7 mouse cellular contexts compared by ENCODE assay signal in the genomic region with DNA sequence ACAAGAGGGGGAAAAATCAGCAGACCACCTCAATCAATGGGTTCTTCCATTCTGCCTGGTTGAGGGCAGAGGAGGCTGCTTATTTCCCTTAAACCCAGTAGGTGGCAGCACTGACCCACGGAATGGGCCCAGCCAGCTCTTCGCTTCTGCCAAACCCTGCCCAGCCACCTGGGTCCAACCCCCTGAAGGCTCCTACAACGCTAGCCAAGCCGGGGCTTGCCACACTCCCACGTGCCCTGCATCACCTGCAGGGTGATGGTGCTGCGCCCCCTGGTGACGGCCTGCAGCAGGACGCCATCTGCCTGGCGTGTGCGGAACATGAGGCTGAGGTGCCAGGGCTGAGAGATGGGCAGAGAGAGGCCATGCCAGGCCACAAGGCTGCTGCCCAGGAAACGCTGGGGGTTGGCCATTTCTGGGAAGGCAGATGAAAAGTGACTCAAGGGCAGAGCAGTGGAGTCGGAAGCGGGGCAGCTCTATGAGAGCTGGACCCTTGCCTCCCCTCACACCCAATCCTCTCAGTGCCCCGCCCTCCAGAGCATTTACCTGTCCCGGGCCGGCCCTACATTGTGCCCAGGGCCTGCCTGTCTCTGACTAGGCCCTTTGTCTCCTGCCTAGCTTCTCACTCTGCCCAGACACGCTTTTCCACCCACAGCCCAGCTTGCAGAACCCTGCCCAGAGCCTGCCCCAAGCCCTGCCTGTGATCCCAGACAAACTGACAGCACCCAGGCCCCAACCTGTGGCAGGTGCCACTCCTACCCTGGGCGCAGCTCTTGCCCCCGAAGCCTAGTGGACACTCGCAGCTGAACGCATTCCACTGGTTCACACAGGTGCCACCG. TPM values are rescaled to one million over a fixed set of nuclear protein-coding genes. Genes with fewer than 3 reads are reported as not detected.
DNase-seq lines count a peak whose midpoint lies in the region; ATAC-seq and TF ChIP-seq lines count a peak whose summit lies in the region.

No protein-coding gene starts in this region.

- peak overlapping the region; percentile 15 for H3K4me3 ChIP-seq in embryonic facial prominence, embryonic 10.5 days
- no peak overlapping the region for H3K4me3 ChIP-seq in intestine, postnatal 0 days (ENCODE audit: low read depth, low read length)
- no peak overlapping the region for H3K4me3 ChIP-seq in limb, embryonic 11.5 days (ENCODE audit: low read depth, low read length)
- no peak overlapping the region for H3K4me3 ChIP-seq in midbrain, embryonic 14.5 days (replicated peaks; ENCODE audit: low read depth, low read length)

- peak; percentile 97 for ATAC-seq in granulocyte monocyte progenitor cell, adult 5-6 weeks (replicated peaks; ENCODE audit: poor library complexity, severe bottlenecking)
- peak; percentile 94 for ATAC-seq in intestine, postnatal 0 days
- peak; percentile 86 for ATAC-seq in limb, embryonic 11.5 days (ENCODE audit: insufficient number of reproducible peaks, low FRiP score, low TSS enrichment, low read depth)
- ATAC-seq in midbrain, embryonic 14.5 days (ENCODE audit: low FRiP score, low TSS enrichment), result peak; percentile 87

- peaks cover 34% of the 10 kb centered on the region for H3K4me1 ChIP-seq in embryonic facial prominence, embryonic 10.5 days
- H3K4me1 ChIP-seq in intestine, postnatal 0 days (replicated peaks; ENCODE audit: control insufficient read depth, insufficient read depth, low read length), result no peaks in the 10 kb centered on the region
- H3K4me1 ChIP-seq in limb, embryonic 11.5 days (ENCODE audit: control insufficient read depth, insufficient read depth, low read length), result no peaks in the 10 kb centered on the region
- H3K4me1 ChIP-seq in midbrain, embryonic 14.5 days (ENCODE audit: control insufficient read depth, insufficient read depth, low read length), result peaks cover 16% of the 10 kb centered on the region

- H3K4me2 ChIP-seq in intestine, postnatal 0 days (replicated peaks; ENCODE audit: low read depth), result peak overlapping the region; percentile 27
- H3K4me2 ChIP-seq in limb, embryonic 11.5 days (ENCODE audit: low read depth, severe bottlenecking), result no peak overlapping the region
- H3K4me2 ChIP-seq in midbrain, embryonic 14.5 days (ENCODE audit: low read length), result peak overlapping the region; percentile 26; the same call in 1 of the 2 replicates

- no peak overlapping the region for H3K9ac ChIP-seq in intestine, postnatal 0 days (ENCODE audit: low read depth, low read length)
- peak overlapping the region; percentile 27; the same call in 1 of the 2 replicates for H3K9ac ChIP-seq in limb, embryonic 11.5 days (ENCODE audit: low read length)
- no peak overlapping the region for H3K9ac ChIP-seq in midbrain, embryonic 14.5 days (replicated peaks; ENCODE audit: low read length)

- DNase-seq in adrenal gland, postnatal 10 days, result peak; percentile 93
- DNase-seq in embryonic facial prominence, embryonic 10.5 days (ENCODE audit: low spot score), result peak; percentile 92
- peak; percentile 92 for DNase-seq in limb, embryonic 11.5 days (ENCODE audit: low spot score)
- peak; percentile 94 for DNase-seq in midbrain, embryonic 14.5 days
- peak; percentile 76 for DNase-seq in spleen, adult 12 weeks (ENCODE audit: low spot score)

- WGBS in embryonic facial prominence, embryonic 10.5 days, result 36% methylated on average over 22 of the region's 22 CpGs
- 35% methylated on average over 22 of the region's 22 CpGs for WGBS in intestine, postnatal 0 days
- 33% methylated on average over 22 of the region's 22 CpGs for WGBS in limb, embryonic 11.5 days
- WGBS in midbrain, embryonic 14.5 days, result 40% methylated on average over 22 of the region's 22 CpGs

- peak; percentile 99 for TF ChIP-seq CTCF in intestine, postnatal 0 days (IDR thresholded peaks at IDR 0.05; ENCODE audit: low read depth)

- H3K27me3 ChIP-seq in embryonic facial prominence, embryonic 10.5 days (replicated peaks; ENCODE audit: low read depth, poor library complexity, severe bottlenecking), result no peaks in the 10 kb centered on the region
- no peaks in the 10 kb centered on the region for H3K27me3 ChIP-seq in intestine, postnatal 0 days (replicated peaks; ENCODE audit: control insufficient read depth, insufficient read depth, low read length)
- H3K27me3 ChIP-seq in limb, embryonic 11.5 days (ENCODE audit: control insufficient read depth, insufficient read depth, low read length), result no peaks in the 10 kb centered on the region
- H3K27me3 ChIP-seq in midbrain, embryonic 14.5 days (ENCODE audit: control insufficient read depth, insufficient read depth, low read length), result no peaks in the 10 kb centered on the region

- H3K36me3 ChIP-seq in embryonic facial prominence, embryonic 10.5 days (replicated peaks), result peaks cover 95% of the 10 kb centered on the region
- H3K36me3 ChIP-seq in intestine, postnatal 0 days (ENCODE audit: control insufficient read depth, insufficient read depth), result no peaks in the 10 kb centered on the region
- no peaks in the 10 kb centered on the region for H3K36me3 ChIP-seq in limb, embryonic 11.5 days (ENCODE audit: control insufficient read depth, insufficient read depth, low read length)
- peaks cover 96% of the 10 kb centered on the region for H3K36me3 ChIP-seq in midbrain, embryonic 14.5 days (ENCODE audit: control insufficient read depth, insufficient read depth, low read length)

- H3K9me3 ChIP-seq in embryonic facial prominence, embryonic 10.5 days, result no peaks in the 10 kb centered on the region
- H3K9me3 ChIP-seq in intestine, postnatal 0 days (ENCODE audit: control insufficient read depth), result no peaks in the 10 kb centered on the region
- H3K9me3 ChIP-seq in limb, embryonic 11.5 days (ENCODE audit: control insufficient read depth, low read length), result no peaks in the 10 kb centered on the region
- no peaks in the 10 kb centered on the region for H3K9me3 ChIP-seq in midbrain, embryonic 14.5 days (ENCODE audit: control insufficient read depth, low read length)

- H3K27ac ChIP-seq in embryonic facial prominence, embryonic 10.5 days (replicated peaks), result peak overlapping the region; percentile 55
- H3K27ac ChIP-seq in intestine, postnatal 0 days (ENCODE audit: low read depth, low read length), result no peak overlapping the region
- no peak overlapping the region for H3K27ac ChIP-seq in limb, embryonic 11.5 days (replicated peaks; ENCODE audit: low read depth, low read length)
- peak overlapping the region; percentile 67 for H3K27ac ChIP-seq in midbrain, embryonic 14.5 days (replicated peaks; ENCODE audit: low read depth, low read length)

RNA-seq across cellular contexts. Expression of a gene that starts 13.4 kb away (rescaled TPM):
- 10 to 100 TPM; 11.1 to 12.1 TPM for total RNA-seq in adrenal gland, postnatal 10 days (2021)
- polyA plus RNA-seq in embryonic facial prominence, embryonic 10.5 days (2016; fragmentation: Nextera tagmentation; extraction: Ambion mirVana), result 10.2 and 20.1 TPM in 2 replicates
- 0.58 and 2.5 TPM in 2 replicates for total RNA-seq in granulocyte monocyte progenitor cell, adult 5-6 weeks (2014; fragmentation: Nextera tagmentation)
- 0.04 and 0.15 TPM in 2 replicates for total RNA-seq in granulocyte monocyte progenitor cell, adult 5-6 weeks (2017)
- 0.50 and 1.4 TPM in 2 replicates for polyA plus RNA-seq in intestine, postnatal 0 days (2015; fragmentation: Nextera tagmentation; extraction: Ambion mirVana)
- 3.2 and 4.9 TPM in 2 replicates for polyA plus RNA-seq in limb, embryonic 11.5 days (2014; fragmentation: Nextera tagmentation; extraction: Ambion mirVana)
- 49.5 and 59.4 TPM in 2 replicates for polyA plus RNA-seq in midbrain, embryonic 14.5 days (2014; fragmentation: Nextera tagmentation; extraction: Ambion mirVana)

RNA-seq across cellular contexts. Expression of a gene that starts 18.3 kb away (rescaled TPM):
- total RNA-seq in adrenal gland, postnatal 10 days (2021), result 1 to 10 TPM; 6.0 to 6.4 TPM
- polyA plus RNA-seq in embryonic facial prominence, embryonic 10.5 days (2016; fragmentation: Nextera tagmentation; extraction: Ambion mirVana), result 97.9 and 100.0 TPM in 2 replicates
- total RNA-seq in granulocyte monocyte progenitor cell, adult 5-6 weeks (2014; fragmentation: Nextera tagmentation), result 11.6 and 14.3 TPM in 2 replicates
- total RNA-seq in granulocyte monocyte progenitor cell, adult 5-6 weeks (2017), result 12.9 and 16.2 TPM in 2 replicates
- polyA plus RNA-seq in intestine, postnatal 0 days (2015; fragmentation: Nextera tagmentation; extraction: Ambion mirVana), result 3.3 and 5.3 TPM in 2 replicates
- 79.5 TPM in 2 replicates for polyA plus RNA-seq in limb, embryonic 11.5 days (2014; fragmentation: Nextera tagmentation; extraction: Ambion mirVana)
- 7.4 and 12.4 TPM in 2 replicates for polyA plus RNA-seq in midbrain, embryonic 14.5 days (2014; fragmentation: Nextera tagmentation; extraction: Ambion mirVana)

RNA-seq across cellular contexts. Expression of a gene that starts 37.2 kb away (rescaled TPM):
- total RNA-seq in adrenal gland, postnatal 10 days (2021), result not detected
- 0.22 TPM in 1 of 2 replicates, not detected in the other for polyA plus RNA-seq in embryonic facial prominence, embryonic 10.5 days (2016; fragmentation: Nextera tagmentation; extraction: Ambion mirVana)
- not detected in 2 replicates for total RNA-seq in granulocyte monocyte progenitor cell, adult 5-6 weeks (2014; fragmentation: Nextera tagmentation)
- not detected in 2 replicates for total RNA-seq in granulocyte monocyte progenitor cell, adult 5-6 weeks (2017)
- not detected in 2 replicates for polyA plus RNA-seq in intestine, postnatal 0 days (2015; fragmentation: Nextera tagmentation; extraction: Ambion mirVana)
- not detected in 2 replicates for polyA plus RNA-seq in limb, embryonic 11.5 days (2014; fragmentation: Nextera tagmentation; extraction: Ambion mirVana)
- polyA plus RNA-seq in midbrain, embryonic 14.5 days (2014; fragmentation: Nextera tagmentation; extraction: Ambion mirVana), result not detected in 2 replicates

RNA-seq across cellular contexts. Expression of a gene that starts 43.1 kb away (rescaled TPM):
- 100 to 1,000 TPM; 146 to 152 TPM for total RNA-seq in adrenal gland, postnatal 10 days (2021)
- polyA plus RNA-seq in embryonic facial prominence, embryonic 10.5 days (2016; fragmentation: Nextera tagmentation; extraction: Ambion mirVana), result 132 and 139 TPM in 2 replicates
- total RNA-seq in granulocyte monocyte progenitor cell, adult 5-6 weeks (2014; fragmentation: Nextera tagmentation), result 30.9 and 36.2 TPM in 2 replicates
- total RNA-seq in granulocyte monocyte progenitor cell, adult 5-6 weeks (2017), result 196 and 259 TPM in 2 replicates
- 99.5 and 106 TPM in 2 replicates for polyA plus RNA-seq in intestine, postnatal 0 days (2015; fragmentation: Nextera tagmentation; extraction: Ambion mirVana)
- 128 and 130 TPM in 2 replicates for polyA plus RNA-seq in limb, embryonic 11.5 days (2014; fragmentation: Nextera tagmentation; extraction: Ambion mirVana)
- 205 and 217 TPM in 2 replicates for polyA plus RNA-seq in midbrain, embryonic 14.5 days (2014; fragmentation: Nextera tagmentation; extraction: Ambion mirVana)

Comparison
In these comparisons a context has a peak if more than half of its experiments do, and no peak if none do; other contexts are left out.
1. H3K27ac ChIP-seq: peak in embryonic facial prominence, embryonic 10.5 days (single experiment) and midbrain, embryonic 14.5 days (single experiment); none in intestine, postnatal 0 days (single experiment) and limb, embryonic 11.5 days (single experiment).
2. Peak in every context shown above with its lines, with median percentiles within 50 percentile points of each other: DNase-seq and ATAC-seq.